Mouse (Mus musculus) embryonic facial prominence, embryonic 14.5 days (tissue): ENCODE measurements around the gene Rbpj. TPM values are rescaled to one million over a fixed set of nuclear protein-coding genes. Genes with fewer than 3 reads are reported as not detected.

Experiments
- ATAC-seq: fragments of 200-750 bp; cut with Nextera tagmentation; 2 replicates; pipeline ENCODE4 v1.8.0; 2017; ENCODE audit warnings: low read depth, moderate number of reproducible peaks, moderate TSS enrichment
- DNase-seq: peaks from one replicate; pipeline ENCODE4 v3.0.0-alpha.2; 2015; ENCODE audit warnings: low spot score
- H3K27ac ChIP-seq: fragments of 300-500 bp; sonication (generic); replicated peaks from 2 replicates; pipeline ENCODE4 v1.5.1; 2014; ENCODE audit warnings: low read depth, mild to moderate bottlenecking, low read length, moderate library complexity
- H3K27me3 ChIP-seq: fragments of 300-500 bp; sonication (generic); replicated peaks from 2 replicates; pipeline ENCODE4 v1.6.1; 2014; ENCODE audit warnings: low read length; ENCODE audit not compliant: control insufficient read depth, insufficient read depth
- H3K36me3 ChIP-seq: fragments of 300-500 bp; sonication (generic); 2 replicates; pipeline ENCODE4 v1.6.1; 2014; ENCODE audit warnings: low read length, mixed read lengths; ENCODE audit not compliant: control insufficient read depth, insufficient read depth
- H3K4me1 ChIP-seq: fragments of 300-500 bp; sonication (generic); 2 replicates; pipeline ENCODE4 v1.6.1; 2014; ENCODE audit warnings: antibody characterized with exemption, low read length; ENCODE audit not compliant: control insufficient read depth, insufficient read depth
- H3K4me2 ChIP-seq: fragments of 300-500 bp; sonication (generic); 2 replicates; pipeline ENCODE4 v1.6.1; 2014; ENCODE audit warnings: low read depth, mild to moderate bottlenecking, low read length, moderate library complexity, mixed read lengths
- H3K4me3 ChIP-seq: fragments of 300-500 bp; sonication (generic); 2 replicates; pipeline ENCODE4 v1.5.1; 2014; ENCODE audit warnings: low read depth, mild to moderate bottlenecking, low read length
- H3K9ac ChIP-seq: fragments of 300-500 bp; sonication (generic); 2 replicates; pipeline ENCODE4 v1.6.1; 2014; ENCODE audit warnings: low read depth, mild to moderate bottlenecking, low read length, moderate library complexity, mixed read lengths
- H3K9me3 ChIP-seq: fragments of 300-500 bp; sonication (generic); 2 replicates; pipeline ENCODE4 v1.6.1; 2016; ENCODE audit warnings: low read length; ENCODE audit not compliant: control insufficient read depth
- WGBS: fragments of 180-500 bp; shearing (Covaris S2); extraction: QIAGEN DNeasy Blood & Tissue Kit; methylation state at CpG from one replicate; pipeline ENCODE4 v1.1.7; 2014; 5-methylcytosine and 5-hydroxymethylcytosine counted together
- polyA plus RNA-seq: library from polyadenylated mRNA; unstranded; fragments of >200 nt; fragmentation: Nextera tagmentation; extraction: Ambion mirVana; gene quantifications from 2 replicates; pipeline ENCODE4 v1.2.1, GENCODE M21; 2014

Rbpj gene
- polyA plus RNA-seq, 1 experiment from 2014 or later, result 48.1 TPM

DNA sequence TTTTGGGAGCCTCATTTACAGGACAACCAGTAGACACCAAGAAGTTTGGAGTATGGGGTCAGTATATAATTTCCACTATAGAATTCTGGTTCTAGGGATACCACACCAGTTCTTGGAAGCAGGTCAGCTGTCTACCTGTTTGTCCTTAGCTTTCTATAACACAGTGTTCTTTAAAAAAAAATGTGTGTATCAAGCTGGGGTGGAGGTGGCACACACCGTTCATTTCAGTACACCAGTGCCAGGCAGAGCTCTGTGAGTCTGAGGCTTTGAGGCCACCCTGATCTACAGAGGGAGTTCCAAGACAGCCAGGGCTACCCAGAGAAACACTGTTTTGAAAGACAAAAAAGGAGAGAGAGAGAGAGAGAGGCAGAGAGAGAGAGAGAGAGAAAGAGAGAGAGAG, 87.3 kb downstream of the Rbpj start:
- Histone ChIP-seq H3K9ac (no peak overlapping the region), H3K4me1 (no peaks in the 10 kb centered on the region), H3K4me2 (no peak overlapping the region), H3K36me3 (no peaks in the 10 kb centered on the region), H3K9me3 (no peaks in the 10 kb centered on the region), H3K27me3 (no peaks in the 10 kb centered on the region), H3K4me3 (no peak overlapping the region), H3K27ac (no peak overlapping the region)
- ATAC-seq (no peak), DNase-seq (no peak)
- WGBS, result 88% methylated on average over 1 of the region's 1 CpGs

- no peak for ATAC-seq
- Histone ChIP-seq H3K36me3 (no peaks in the 10 kb centered on the region), H3K27me3 (no peaks in the 10 kb centered on the region), H3K9me3 (no peaks in the 10 kb centered on the region), H3K27ac (no peak overlapping the region), H3K9ac (no peak overlapping the region), H3K4me2 (no peak overlapping the region), H3K4me3 (no peak overlapping the region), H3K4me1 (no peaks in the 10 kb centered on the region)
- DNase-seq, result no peak
- WGBS, result 92% methylated on average over 8 of the region's 8 CpGs
These were observed 88.2 kb downstream of the Rbpj start for GRCm38 (mm10) chr5:53554180-53554579.

GRCm38 (mm10) chr5:53554926-53555325, 89.0 kb downstream of the Rbpj start:
- Histone ChIP-seq H3K4me3 (no peak overlapping the region), H3K4me1 (no peaks in the 10 kb centered on the region; the same call in 1 of the 2 replicates), H3K9ac (no peak overlapping the region), H3K27ac (no peak overlapping the region), H3K4me2 (no peak overlapping the region), H3K36me3 (no peaks in the 10 kb centered on the region), H3K27me3 (no peaks in the 10 kb centered on the region), H3K9me3 (no peaks in the 10 kb centered on the region)
- WGBS, result 88% methylated on average over 4 of the region's 4 CpGs
- ATAC-seq (no peak), DNase-seq (no peak)

DNA sequence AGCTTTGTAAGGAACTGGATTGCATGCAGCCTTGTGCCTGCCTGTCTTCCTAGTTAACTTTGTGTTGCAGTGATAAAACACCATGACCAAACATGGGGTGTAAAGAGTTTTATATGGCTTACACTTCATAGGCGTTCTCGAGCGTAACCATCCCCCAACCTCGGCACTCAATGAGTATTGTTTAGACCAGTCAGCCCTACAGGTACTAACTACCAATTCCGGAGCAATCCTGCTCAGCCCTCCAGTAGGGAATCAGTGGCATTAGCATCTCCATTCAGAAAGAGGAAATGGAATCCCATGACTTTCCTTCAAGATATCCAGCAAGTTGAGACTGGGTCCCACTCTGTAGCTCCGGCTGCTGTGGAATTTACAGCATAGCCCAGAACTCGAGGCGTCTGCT, 89.5 kb downstream of the Rbpj start:
- DNase-seq (no peak), ATAC-seq (no peak)
- Histone ChIP-seq H3K9ac (no peak overlapping the region), H3K4me2 (no peak overlapping the region), H3K27me3 (no peaks in the 10 kb centered on the region), H3K9me3 (no peaks in the 10 kb centered on the region), H3K4me1 (no peaks in the 10 kb centered on the region; the same call in 1 of the 2 replicates), H3K36me3 (no peaks in the 10 kb centered on the region), H3K4me3 (no peak overlapping the region), H3K27ac (no peak overlapping the region)
- WGBS, result 87% methylated on average over 8 of the region's 8 CpGs

GRCm38 (mm10) chr5:53555929-53556328, 90.0 kb downstream of the Rbpj start:
- 88% methylated on average over 5 of the region's 5 CpGs for WGBS
- Histone ChIP-seq H3K9me3 (no peaks in the 10 kb centered on the region), H3K36me3 (no peaks in the 10 kb centered on the region), H3K27ac (no peak overlapping the region), H3K4me2 (no peak overlapping the region), H3K27me3 (no peaks in the 10 kb centered on the region), H3K9ac (no peak overlapping the region), H3K4me3 (no peak overlapping the region), H3K4me1 (no peaks in the 10 kb centered on the region; the same call in 1 of the 2 replicates)
- ATAC-seq (no peak), DNase-seq (no peak)

GRCm38 (mm10) chr5:53557544-53558260, 91.8 kb downstream of the Rbpj start:
- H3K9ac ChIP-seq, result no peak overlapping the region
- H3K27ac ChIP-seq, result peak overlapping the region; percentile 44; the same call in 1 of the 2 replicates
- H3K9me3 ChIP-seq, result no peaks in the 10 kb centered on the region
- no peaks in the 10 kb centered on the region; the same call in 1 of the 2 replicates for H3K4me1 ChIP-seq
- H3K4me3 ChIP-seq, result no peak overlapping the region
- WGBS, result 72% methylated on average over 6 of the region's 6 CpGs
- no peak overlapping the region for H3K4me2 ChIP-seq
- H3K27me3 ChIP-seq, result no peaks in the 10 kb centered on the region
- ATAC-seq (peak; percentile 30; the same call in 1 of the 2 replicates), DNase-seq (peak; percentile 62)
- H3K36me3 ChIP-seq, result no peaks in the 10 kb centered on the region

GRCm38 (mm10) chr5:53561160-53561559, 95.2 kb downstream of the Rbpj start:
- H3K9ac ChIP-seq, result no peak overlapping the region
- H3K36me3 ChIP-seq, result no peaks in the 10 kb centered on the region
- WGBS, result 59% methylated on average over 7 of the region's 7 CpGs
- peaks cover 11% of the 10 kb centered on the region for H3K4me1 ChIP-seq
- no peaks in the 10 kb centered on the region for H3K9me3 ChIP-seq
- ATAC-seq, result no peak
- H3K4me3 ChIP-seq, result no peak overlapping the region
- DNase-seq, result no peak
- no peaks in the 10 kb centered on the region for H3K27me3 ChIP-seq
- H3K27ac ChIP-seq, result no peak overlapping the region
- no peak overlapping the region for H3K4me2 ChIP-seq

- Histone ChIP-seq H3K4me3 (peak overlapping the region; percentile 17; the same call in 1 of the 2 replicates), H3K36me3 (no peaks in the 10 kb centered on the region), H3K9ac (no peak overlapping the region), H3K27me3 (no peaks in the 10 kb centered on the region), H3K4me2 (peak overlapping the region; percentile 52), H3K9me3 (no peaks in the 10 kb centered on the region), H3K27ac (peak overlapping the region; percentile 58), H3K4me1 (peaks cover 11% of the 10 kb centered on the region)
- 52% methylated on average over 19 of the region's 19 CpGs for WGBS
- DNase-seq (peak; percentile 75), ATAC-seq (peak; percentile 44; the same call in 1 of the 2 replicates)
These were observed 98.4 kb downstream of the Rbpj start for GRCm38 (mm10) chr5:53564309-53564708.
